Mouse (Mus musculus): ENCODE results near the gene Cfap43. TPM values are rescaled to one million over a fixed set of nuclear protein-coding genes. Genes with fewer than 3 reads are reported as not detected.
A peak's percentile ranks its signal among the peaks of the same experiment; 100 is the strongest.

Cfap43 gene
- polyA plus RNA-seq, 1 experiment from 2014 or later = 0.54 TPM

DNA sequence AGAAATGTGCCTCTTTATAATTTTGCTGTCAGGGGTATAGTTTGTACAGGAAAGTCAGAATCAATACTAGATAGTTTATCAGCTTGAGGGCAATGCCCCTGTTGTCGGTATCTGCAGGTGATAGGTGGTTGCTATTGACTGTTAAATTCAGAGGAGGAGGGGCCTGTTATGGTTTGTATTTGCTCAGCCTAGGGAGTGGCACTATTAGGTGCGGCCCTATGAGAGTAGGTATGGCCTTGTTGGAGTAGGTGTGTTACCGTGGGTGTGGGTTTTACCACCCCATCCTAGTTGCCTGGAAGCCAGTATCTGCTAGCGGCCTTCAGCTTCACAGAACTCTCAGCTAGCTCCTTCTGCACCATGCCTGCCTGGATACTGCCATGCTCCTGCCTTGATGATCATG lies 165.2 kb downstream of the Cfap43 start:
- DNase-seq (ENCODE audit: low spot score) (no peak), ATAC-seq (ENCODE audit: low FRiP score) (no peak)
- no peaks in the 10 kb centered on the region for H3K36me3 ChIP-seq (ENCODE audit: control insufficient read depth, insufficient read depth, low read length)
- no peaks in the 10 kb centered on the region for H3K9me3 ChIP-seq (ENCODE audit: control insufficient read depth, low read length)
- no peaks in the 10 kb centered on the region for H3K27me3 ChIP-seq (ENCODE audit: control insufficient read depth, insufficient read depth, low read length)
- no peak overlapping the region for H3K4me2 ChIP-seq (replicated peaks; ENCODE audit: low read depth, low read length)
- no peaks in the 10 kb centered on the region for H3K4me1 ChIP-seq (replicated peaks; ENCODE audit: control insufficient read depth, insufficient read depth, low read length)
- H3K27ac ChIP-seq (ENCODE audit: low read depth, low read length) = no peak overlapping the region
- no peak overlapping the region for H3K4me3 ChIP-seq (ENCODE audit: low read depth, low read length)
- 91% methylated on average over 4 of the region's 4 CpGs for WGBS
- no peak overlapping the region for H3K9ac ChIP-seq (ENCODE audit: low read depth, low read length)

DNA sequence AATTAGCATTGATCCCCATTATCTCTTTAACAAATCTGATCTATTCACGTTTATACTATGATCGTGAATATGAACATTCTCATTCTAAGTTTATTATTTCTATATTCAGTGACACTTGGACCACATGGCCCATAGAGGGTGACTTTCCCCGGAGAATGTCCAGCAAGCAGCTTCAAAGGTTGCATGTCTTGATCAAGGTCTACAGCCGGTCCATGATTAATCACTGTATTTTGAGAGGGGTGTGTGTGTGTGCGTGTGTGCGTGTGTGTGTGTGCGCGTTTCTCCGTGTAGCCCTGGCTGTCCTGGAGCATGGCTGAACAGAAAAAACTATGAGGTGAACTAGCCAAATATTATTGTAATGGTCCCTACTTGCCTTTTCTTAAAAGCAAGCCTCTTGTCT lies 166.6 kb downstream of the Cfap43 start:
- no peak for DNase-seq (ENCODE audit: low spot score)
- no peaks in the 10 kb centered on the region for H3K4me1 ChIP-seq (replicated peaks; ENCODE audit: control insufficient read depth, insufficient read depth, low read length)
- 96% methylated on average over 9 of the region's 9 CpGs for WGBS
- H3K9ac ChIP-seq (ENCODE audit: low read depth, low read length) = no peak overlapping the region
- H3K4me2 ChIP-seq (replicated peaks; ENCODE audit: low read depth, low read length) = no peak overlapping the region
- no peak for ATAC-seq (ENCODE audit: low FRiP score)
- no peak overlapping the region for H3K4me3 ChIP-seq (ENCODE audit: low read depth, low read length)
- H3K27me3 ChIP-seq (ENCODE audit: control insufficient read depth, insufficient read depth, low read length) = no peaks in the 10 kb centered on the region
- H3K36me3 ChIP-seq (ENCODE audit: control insufficient read depth, insufficient read depth, low read length) = no peaks in the 10 kb centered on the region
- no peaks in the 10 kb centered on the region for H3K9me3 ChIP-seq (ENCODE audit: control insufficient read depth, low read length)
- no peak overlapping the region for H3K27ac ChIP-seq (ENCODE audit: low read depth, low read length)

- Histone ChIP-seq H3K4me2 (replicated peaks; ENCODE audit: low read depth, low read length) (no peak overlapping the region), H3K9me3 (ENCODE audit: control insufficient read depth, low read length) (no peaks in the 10 kb centered on the region), H3K4me3 (ENCODE audit: low read depth, low read length) (no peak overlapping the region), H3K36me3 (ENCODE audit: control insufficient read depth, insufficient read depth, low read length) (no peaks in the 10 kb centered on the region), H3K27ac (ENCODE audit: low read depth, low read length) (no peak overlapping the region), H3K9ac (ENCODE audit: low read depth, low read length) (no peak overlapping the region), H3K4me1 (replicated peaks; ENCODE audit: control insufficient read depth, insufficient read depth, low read length) (no peaks in the 10 kb centered on the region), H3K27me3 (ENCODE audit: control insufficient read depth, insufficient read depth, low read length) (no peaks in the 10 kb centered on the region)
- no peak for ATAC-seq (ENCODE audit: low FRiP score)
- WGBS = 52% methylated on average over 5 of the region's 5 CpGs
- DNase-seq (ENCODE audit: low spot score) = peak; percentile 5
Observed at GRCm38 (mm10) chr19:47750391-47750790, 168.7 kb downstream of the Cfap43 start.

GRCm38 (mm10) chr19:47748950-47749349 lies 170.1 kb downstream of the Cfap43 start:
- H3K27ac ChIP-seq (ENCODE audit: low read depth, low read length) = no peak overlapping the region
- H3K36me3 ChIP-seq (ENCODE audit: control insufficient read depth, insufficient read depth, low read length) = no peaks in the 10 kb centered on the region
- no peaks in the 10 kb centered on the region for H3K4me1 ChIP-seq (replicated peaks; ENCODE audit: control insufficient read depth, insufficient read depth, low read length)
- DNase-seq (ENCODE audit: low spot score) = peak; percentile 4
- WGBS = 73% methylated on average over 2 of the region's 2 CpGs
- H3K9me3 ChIP-seq (ENCODE audit: control insufficient read depth, low read length) = no peaks in the 10 kb centered on the region
- no peak overlapping the region for H3K9ac ChIP-seq (ENCODE audit: low read depth, low read length)
- H3K4me2 ChIP-seq (replicated peaks; ENCODE audit: low read depth, low read length) = no peak overlapping the region
- ATAC-seq (ENCODE audit: low FRiP score) = no peak
- H3K4me3 ChIP-seq (ENCODE audit: low read depth, low read length) = no peak overlapping the region
- no peaks in the 10 kb centered on the region for H3K27me3 ChIP-seq (ENCODE audit: control insufficient read depth, insufficient read depth, low read length)

GRCm38 (mm10) chr19:47747072-47747471 lies 172.0 kb downstream of the Cfap43 start:
- no peak overlapping the region for H3K9ac ChIP-seq (ENCODE audit: low read depth, low read length)
- H3K27ac ChIP-seq (ENCODE audit: low read depth, low read length) = no peak overlapping the region
- 97% methylated on average over 2 of the region's 2 CpGs for WGBS
- H3K9me3 ChIP-seq (ENCODE audit: control insufficient read depth, low read length) = no peaks in the 10 kb centered on the region
- no peak overlapping the region for H3K4me2 ChIP-seq (replicated peaks; ENCODE audit: low read depth, low read length)
- DNase-seq (ENCODE audit: low spot score) = no peak
- H3K27me3 ChIP-seq (ENCODE audit: control insufficient read depth, insufficient read depth, low read length) = no peaks in the 10 kb centered on the region
- H3K36me3 ChIP-seq (ENCODE audit: control insufficient read depth, insufficient read depth, low read length) = no peaks in the 10 kb centered on the region
- H3K4me3 ChIP-seq (ENCODE audit: low read depth, low read length) = no peak overlapping the region
- ATAC-seq (ENCODE audit: low FRiP score) = no peak
- H3K4me1 ChIP-seq (replicated peaks; ENCODE audit: control insufficient read depth, insufficient read depth, low read length) = no peaks in the 10 kb centered on the region

GRCm38 (mm10) chr19:47731931-47732330 lies 187.2 kb downstream of the Cfap43 start:
- H3K4me3 ChIP-seq (ENCODE audit: low read depth, low read length) = peak overlapping the region; percentile 74
- DNase-seq (ENCODE audit: low spot score) (peak; percentile 81), ATAC-seq (ENCODE audit: low FRiP score) (peak; percentile 62)
- H3K4me1 ChIP-seq (replicated peaks; ENCODE audit: control insufficient read depth, insufficient read depth, low read length) = 0 out of 2 replicates have a peak, but pooled peaks cover 2% of the 10 kb centered on the region
- no peaks in the 10 kb centered on the region for H3K9me3 ChIP-seq (ENCODE audit: control insufficient read depth, low read length)
- no peaks in the 10 kb centered on the region for H3K27me3 ChIP-seq (ENCODE audit: control insufficient read depth, insufficient read depth, low read length)
- 3% methylated on average over 11 of the region's 15 CpGs for WGBS
- peak overlapping the region; percentile 70 for H3K9ac ChIP-seq (ENCODE audit: low read depth, low read length)
- peak overlapping the region; percentile 45 for H3K4me2 ChIP-seq (replicated peaks; ENCODE audit: low read depth, low read length)
- H3K36me3 ChIP-seq (ENCODE audit: control insufficient read depth, insufficient read depth, low read length) = peaks cover 7% of the 10 kb centered on the region; the same call in 1 of the 2 replicates
- H3K27ac ChIP-seq (ENCODE audit: low read depth, low read length) = peak overlapping the region; percentile 91

DNA sequence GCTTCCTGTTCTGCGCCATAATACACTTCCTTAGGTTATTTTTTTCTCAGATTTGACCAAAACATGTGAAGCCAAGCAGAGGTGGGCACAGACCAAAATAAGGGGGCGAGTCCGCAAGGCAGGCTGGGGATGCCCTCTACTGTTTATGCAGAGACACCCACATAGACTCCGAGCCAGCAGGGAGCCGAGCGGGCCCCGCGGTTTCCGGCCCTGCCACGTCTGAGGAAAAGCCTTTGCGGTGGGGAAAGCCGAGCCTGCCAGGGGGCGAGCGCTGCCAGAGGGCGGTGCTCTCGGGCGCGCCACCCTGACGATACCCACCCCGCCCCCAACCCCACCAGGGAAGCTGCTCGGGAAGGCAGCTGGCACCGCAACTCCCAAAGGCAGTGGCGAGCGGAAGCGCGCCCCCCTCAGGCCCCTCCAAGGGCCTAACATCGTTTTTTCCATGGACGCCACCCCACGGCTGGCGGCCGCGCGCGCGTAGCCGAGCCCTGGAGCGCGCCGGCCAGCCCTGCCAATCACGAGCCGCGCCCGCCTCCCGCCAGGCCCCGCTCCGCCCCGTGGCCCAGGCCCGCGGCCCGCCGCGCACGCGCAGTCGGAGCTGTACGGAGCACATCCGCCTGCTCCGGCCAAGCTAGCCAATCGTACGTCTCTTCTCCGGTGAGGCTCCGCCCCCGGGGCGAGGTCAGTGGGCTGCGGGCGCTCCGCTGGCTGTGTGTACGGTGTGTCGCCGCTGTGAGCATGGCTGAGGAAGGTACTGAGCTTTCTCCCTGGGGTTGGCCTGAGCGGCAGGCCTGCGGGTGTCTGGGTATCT lies 187.8 kb downstream of the Cfap43 start, which contains the start of gene Sfr1:
TSS of gene Sfr1 (plus strand) at position 612 of the 811 bp plus-strand sequence.
- Histone ChIP-seq H3K4me3 (ENCODE audit: low read depth, low read length) (peak within 1 kb of the TSS; percentile 74), H3K27me3 (ENCODE audit: control insufficient read depth, insufficient read depth, low read length) (no peaks in the 10 kb centered on the region), H3K9me3 (ENCODE audit: control insufficient read depth, low read length) (no peaks in the 10 kb centered on the region), H3K4me2 (replicated peaks; ENCODE audit: low read depth, low read length) (peak within 1 kb of the TSS; percentile 81), H3K9ac (ENCODE audit: low read depth, low read length) (peak within 1 kb of the TSS; percentile 70), H3K4me1 (replicated peaks; ENCODE audit: control insufficient read depth, insufficient read depth, low read length) (0 out of 2 replicates have a peak, but pooled peaks cover 2% of the 10 kb centered on the region), H3K27ac (ENCODE audit: low read depth, low read length) (peak within 1 kb of the TSS; percentile 91), H3K36me3 (ENCODE audit: control insufficient read depth, insufficient read depth, low read length) (peaks cover 7% of the 10 kb centered on the region; the same call in 1 of the 2 replicates)
- under 1% methylated on average over 66 of the region's 72 CpGs for WGBS
- ATAC-seq (ENCODE audit: low FRiP score) (peak; percentile 98), DNase-seq (ENCODE audit: low spot score) (peak; percentile 99)

DNA sequence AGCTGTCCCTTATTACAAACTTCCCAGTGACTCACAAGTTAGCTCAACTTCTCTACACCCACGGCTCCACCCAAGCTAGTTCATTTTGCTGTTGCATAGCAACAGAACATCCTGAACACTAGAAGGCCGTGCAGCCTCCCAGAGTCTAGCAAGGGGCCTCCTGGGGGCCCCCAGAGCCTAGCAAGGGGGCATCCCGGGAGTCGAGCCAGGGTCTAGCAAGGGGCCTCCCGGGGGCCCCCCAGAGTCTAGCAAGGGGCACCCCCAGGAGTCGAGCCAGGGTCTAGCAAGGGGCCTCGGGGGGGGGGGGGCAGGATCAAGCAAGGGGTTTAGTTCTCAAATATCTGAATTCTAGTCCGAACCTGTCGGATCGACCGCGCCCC lies 188.4 kb downstream of the Cfap43 start:
- H3K4me2 ChIP-seq (replicated peaks; ENCODE audit: low read depth, low read length) = peak overlapping the region; percentile 81
- peak overlapping the region; percentile 74 for H3K4me3 ChIP-seq (ENCODE audit: low read depth, low read length)
- H3K27me3 ChIP-seq (ENCODE audit: control insufficient read depth, insufficient read depth, low read length) = no peaks in the 10 kb centered on the region
- H3K36me3 ChIP-seq (ENCODE audit: control insufficient read depth, insufficient read depth, low read length) = peaks cover 7% of the 10 kb centered on the region; the same call in 1 of the 2 replicates
- 0% methylated on average over 12 of the region's 12 CpGs for WGBS
- DNase-seq (ENCODE audit: low spot score) = peak; percentile 80
- H3K9ac ChIP-seq (ENCODE audit: low read depth, low read length) = peak overlapping the region; percentile 70
- no peaks in the 10 kb centered on the region for H3K9me3 ChIP-seq (ENCODE audit: control insufficient read depth, low read length)
- 0 out of 2 replicates have a peak, but pooled peaks cover 2% of the 10 kb centered on the region for H3K4me1 ChIP-seq (replicated peaks; ENCODE audit: control insufficient read depth, insufficient read depth, low read length)
- peak; percentile 66 for ATAC-seq (ENCODE audit: low FRiP score)
- H3K27ac ChIP-seq (ENCODE audit: low read depth, low read length) = peak overlapping the region; percentile 91
